Mouse (Mus musculus): ENCODE data around the gene Pak1. TPM values are rescaled to one million over a fixed set of nuclear protein-coding genes. Genes with fewer than 3 reads are reported as not detected.

The Pak1 gene
- polyA plus RNA-seq, 1 experiment from 2014 or later = 88.8 TPM

GRCm38 (mm10) chr7:97863512-97863911 lies 75.2 kb downstream of the Pak1 start:
- Histone ChIP-seq H3K27ac (ENCODE audit: low read depth, low read length) (no peak overlapping the region), H3K4me1 (replicated peaks; ENCODE audit: control insufficient read depth, insufficient read depth, low read length) (no peaks in the 10 kb centered on the region), H3K36me3 (ENCODE audit: control insufficient read depth, insufficient read depth, low read length) (no peaks in the 10 kb centered on the region), H3K9me3 (ENCODE audit: control insufficient read depth, low read length) (no peaks in the 10 kb centered on the region), H3K27me3 (ENCODE audit: control insufficient read depth, insufficient read depth, low read length) (no peaks in the 10 kb centered on the region), H3K4me3 (ENCODE audit: low read depth, low read length) (no peak overlapping the region), H3K9ac (ENCODE audit: low read depth, low read length) (no peak overlapping the region), H3K4me2 (replicated peaks; ENCODE audit: low read depth, low read length) (no peak overlapping the region)
- no peak for DNase-seq (ENCODE audit: low spot score)
- WGBS = 86% methylated on average over 3 of the region's 3 CpGs
- ATAC-seq (ENCODE audit: low FRiP score) = no peak

DNA sequence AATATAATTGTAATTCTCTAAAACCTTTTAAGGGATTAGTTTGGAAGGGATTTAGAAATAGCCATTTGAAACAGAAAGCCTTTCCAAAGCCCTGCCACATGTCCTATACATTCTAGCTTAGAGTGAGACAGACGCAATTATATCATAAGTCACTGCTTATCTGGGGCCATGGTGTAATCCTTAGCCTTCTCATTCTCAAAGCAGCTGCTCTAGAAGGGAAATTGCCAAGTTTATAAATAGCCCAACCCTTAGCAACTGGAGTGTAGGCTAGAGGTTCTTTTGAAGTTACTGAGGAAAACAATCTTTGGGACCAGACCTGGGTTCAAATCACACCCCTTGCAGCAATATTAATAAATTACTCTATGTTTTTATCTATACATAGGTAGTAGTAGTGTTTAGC lies 76.2 kb downstream of the Pak1 start:
- Histone ChIP-seq H3K36me3 (ENCODE audit: control insufficient read depth, insufficient read depth, low read length) (no peaks in the 10 kb centered on the region), H3K9me3 (ENCODE audit: control insufficient read depth, low read length) (no peaks in the 10 kb centered on the region), H3K4me2 (replicated peaks; ENCODE audit: low read depth, low read length) (no peak overlapping the region), H3K27me3 (ENCODE audit: control insufficient read depth, insufficient read depth, low read length) (no peaks in the 10 kb centered on the region), H3K27ac (ENCODE audit: low read depth, low read length) (no peak overlapping the region), H3K4me3 (ENCODE audit: low read depth, low read length) (no peak overlapping the region), H3K9ac (ENCODE audit: low read depth, low read length) (no peak overlapping the region), H3K4me1 (replicated peaks; ENCODE audit: control insufficient read depth, insufficient read depth, low read length) (no peaks in the 10 kb centered on the region)
- no peak for DNase-seq (ENCODE audit: low spot score)
- no peak for ATAC-seq (ENCODE audit: low FRiP score)
- WGBS = 88% methylated on average over 1 of the region's 1 CpGs

GRCm38 (mm10) chr7:97867866-97868265 lies 79.5 kb downstream of the Pak1 start:
- no peaks in the 10 kb centered on the region for H3K27me3 ChIP-seq (ENCODE audit: control insufficient read depth, insufficient read depth, low read length)
- H3K36me3 ChIP-seq (ENCODE audit: control insufficient read depth, insufficient read depth, low read length) = no peaks in the 10 kb centered on the region
- ATAC-seq (ENCODE audit: low FRiP score) (no peak), DNase-seq (ENCODE audit: low spot score) (no peak)
- no peaks in the 10 kb centered on the region for H3K9me3 ChIP-seq (ENCODE audit: control insufficient read depth, low read length)
- 81% methylated on average over 5 of the region's 5 CpGs for WGBS
- no peaks in the 10 kb centered on the region for H3K4me1 ChIP-seq (replicated peaks; ENCODE audit: control insufficient read depth, insufficient read depth, low read length)
- no peak overlapping the region for H3K9ac ChIP-seq (ENCODE audit: low read depth, low read length)
- H3K4me2 ChIP-seq (replicated peaks; ENCODE audit: low read depth, low read length) = no peak overlapping the region
- no peak overlapping the region for H3K27ac ChIP-seq (ENCODE audit: low read depth, low read length)
- H3K4me3 ChIP-seq (ENCODE audit: low read depth, low read length) = no peak overlapping the region

GRCm38 (mm10) chr7:97868766-97869165 lies 80.4 kb downstream of the Pak1 start:
- Histone ChIP-seq H3K4me2 (replicated peaks; ENCODE audit: low read depth, low read length) (no peak overlapping the region), H3K36me3 (ENCODE audit: control insufficient read depth, insufficient read depth, low read length) (no peaks in the 10 kb centered on the region), H3K4me3 (ENCODE audit: low read depth, low read length) (no peak overlapping the region), H3K27ac (ENCODE audit: low read depth, low read length) (no peak overlapping the region), H3K27me3 (ENCODE audit: control insufficient read depth, insufficient read depth, low read length) (no peaks in the 10 kb centered on the region), H3K9ac (ENCODE audit: low read depth, low read length) (no peak overlapping the region), H3K9me3 (ENCODE audit: control insufficient read depth, low read length) (no peaks in the 10 kb centered on the region), H3K4me1 (replicated peaks; ENCODE audit: control insufficient read depth, insufficient read depth, low read length) (no peaks in the 10 kb centered on the region)
- DNase-seq (ENCODE audit: low spot score) = no peak
- WGBS = 96% methylated on average over 1 of the region's 1 CpGs
- ATAC-seq (ENCODE audit: low FRiP score) = no peak

DNA sequence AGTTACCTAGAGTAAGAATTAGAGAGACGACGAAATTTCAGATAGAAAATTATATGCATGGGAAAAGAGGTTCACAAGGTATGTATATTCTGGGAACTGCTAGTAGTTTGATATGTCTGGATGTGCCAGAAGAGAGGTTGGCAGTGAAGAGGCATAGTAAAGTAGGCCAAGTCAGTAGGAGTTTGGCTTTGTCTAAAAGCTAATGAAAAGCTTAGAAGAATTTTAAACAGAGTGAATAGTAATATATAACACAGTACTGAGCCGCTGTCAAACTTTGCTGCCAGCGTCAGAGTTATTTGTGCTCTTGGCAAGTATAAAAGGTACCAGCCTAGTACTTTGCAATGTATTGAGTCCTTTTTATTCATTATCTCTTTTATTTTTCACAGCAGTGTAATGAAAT lies 84.1 kb downstream of the Pak1 start:
- no peak overlapping the region for H3K27ac ChIP-seq (ENCODE audit: low read depth, low read length)
- DNase-seq (ENCODE audit: low spot score) (no peak), ATAC-seq (ENCODE audit: low FRiP score) (no peak)
- H3K4me2 ChIP-seq (replicated peaks; ENCODE audit: low read depth, low read length) = no peak overlapping the region
- H3K36me3 ChIP-seq (ENCODE audit: control insufficient read depth, insufficient read depth, low read length) = no peaks in the 10 kb centered on the region
- H3K9ac ChIP-seq (ENCODE audit: low read depth, low read length) = no peak overlapping the region
- H3K4me3 ChIP-seq (ENCODE audit: low read depth, low read length) = no peak overlapping the region
- WGBS = 95% methylated on average over 4 of the region's 4 CpGs
- H3K9me3 ChIP-seq (ENCODE audit: control insufficient read depth, low read length) = no peaks in the 10 kb centered on the region
- no peaks in the 10 kb centered on the region for H3K4me1 ChIP-seq (replicated peaks; ENCODE audit: control insufficient read depth, insufficient read depth, low read length)
- H3K27me3 ChIP-seq (ENCODE audit: control insufficient read depth, insufficient read depth, low read length) = no peaks in the 10 kb centered on the region

GRCm38 (mm10) chr7:97873317-97873716 lies 85.0 kb downstream of the Pak1 start:
- no peak overlapping the region for H3K27ac ChIP-seq (ENCODE audit: low read depth, low read length)
- H3K36me3 ChIP-seq (ENCODE audit: control insufficient read depth, insufficient read depth, low read length) = no peaks in the 10 kb centered on the region
- no peak overlapping the region for H3K4me3 ChIP-seq (ENCODE audit: low read depth, low read length)
- H3K9ac ChIP-seq (ENCODE audit: low read depth, low read length) = no peak overlapping the region
- no peaks in the 10 kb centered on the region for H3K4me1 ChIP-seq (replicated peaks; ENCODE audit: control insufficient read depth, insufficient read depth, low read length)
- no peaks in the 10 kb centered on the region for H3K27me3 ChIP-seq (ENCODE audit: control insufficient read depth, insufficient read depth, low read length)
- H3K9me3 ChIP-seq (ENCODE audit: control insufficient read depth, low read length) = no peaks in the 10 kb centered on the region
- H3K4me2 ChIP-seq (replicated peaks; ENCODE audit: low read depth, low read length) = no peak overlapping the region
- no peak for ATAC-seq (ENCODE audit: low FRiP score)
- no peak for DNase-seq (ENCODE audit: low spot score)

DNA sequence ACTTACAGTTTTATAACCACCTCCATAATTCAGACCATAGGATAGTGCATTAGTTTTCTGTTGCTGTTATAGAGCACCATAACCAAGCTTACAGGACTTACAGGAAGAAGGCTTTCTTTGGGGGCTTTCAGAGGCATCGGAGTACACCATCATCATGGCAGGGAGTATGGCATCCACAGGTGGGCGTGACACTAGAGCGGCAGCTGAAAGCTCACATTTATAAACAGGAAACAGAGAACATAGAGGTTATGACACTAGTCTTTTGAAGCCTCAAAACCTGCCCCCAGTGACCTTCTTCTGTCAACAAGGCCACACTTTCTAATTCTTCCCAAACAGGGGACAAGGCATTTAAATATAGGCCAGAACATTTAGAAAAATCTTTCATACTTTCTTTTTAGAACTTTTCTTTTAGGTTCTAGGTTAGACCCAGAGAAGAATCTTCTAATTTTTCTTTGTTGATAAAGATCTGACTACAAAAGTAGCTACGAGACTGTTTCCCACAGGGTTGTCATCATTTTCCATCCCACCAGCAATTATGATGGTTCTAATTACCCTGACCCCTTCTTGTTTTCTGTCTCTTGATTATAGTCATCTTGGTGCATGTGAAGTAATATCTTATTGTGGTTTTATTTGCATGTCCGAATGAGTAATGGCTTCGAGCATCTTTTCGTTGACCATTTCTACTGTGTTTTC lies 89.7 kb downstream of the Pak1 start:
- Histone ChIP-seq H3K9me3 (ENCODE audit: control insufficient read depth, low read length) (no peaks in the 10 kb centered on the region), H3K27me3 (ENCODE audit: control insufficient read depth, insufficient read depth, low read length) (no peaks in the 10 kb centered on the region), H3K4me3 (ENCODE audit: low read depth, low read length) (no peak overlapping the region), H3K4me1 (replicated peaks; ENCODE audit: control insufficient read depth, insufficient read depth, low read length) (no peaks in the 10 kb centered on the region), H3K4me2 (replicated peaks; ENCODE audit: low read depth, low read length) (no peak overlapping the region), H3K9ac (ENCODE audit: low read depth, low read length) (no peak overlapping the region), H3K27ac (ENCODE audit: low read depth, low read length) (no peak overlapping the region), H3K36me3 (ENCODE audit: control insufficient read depth, insufficient read depth, low read length) (no peaks in the 10 kb centered on the region)
- 83% methylated on average over 7 of the region's 7 CpGs for WGBS
- DNase-seq (ENCODE audit: low spot score) (no peak), ATAC-seq (ENCODE audit: low FRiP score) (no peak)

GRCm38 (mm10) chr7:97911646-97912045 lies 123.3 kb downstream of the Pak1 start:
- H3K4me3 ChIP-seq (ENCODE audit: low read depth, low read length) = no peak overlapping the region
- H3K4me1 ChIP-seq (replicated peaks; ENCODE audit: control insufficient read depth, insufficient read depth, low read length) = no peaks in the 10 kb centered on the region
- no peak overlapping the region for H3K9ac ChIP-seq (ENCODE audit: low read depth, low read length)
- DNase-seq (ENCODE audit: low spot score) (no peak), ATAC-seq (ENCODE audit: low FRiP score) (no peak)
- H3K36me3 ChIP-seq (ENCODE audit: control insufficient read depth, insufficient read depth, low read length) = no peaks in the 10 kb centered on the region
- H3K4me2 ChIP-seq (replicated peaks; ENCODE audit: low read depth, low read length) = no peak overlapping the region
- H3K27ac ChIP-seq (ENCODE audit: low read depth, low read length) = no peak overlapping the region
- no peaks in the 10 kb centered on the region for H3K27me3 ChIP-seq (ENCODE audit: control insufficient read depth, insufficient read depth, low read length)
- 88% methylated on average over 3 of the region's 3 CpGs for WGBS
- no peaks in the 10 kb centered on the region for H3K9me3 ChIP-seq (ENCODE audit: control insufficient read depth, low read length)

GRCm38 (mm10) chr7:97914833-97915516 lies 126.6 kb downstream of the Pak1 start:
- no peak overlapping the region for H3K4me2 ChIP-seq (replicated peaks; ENCODE audit: low read depth, low read length)
- H3K27ac ChIP-seq (ENCODE audit: low read depth, low read length) = no peak overlapping the region
- 73% methylated on average over 2 of the region's 2 CpGs for WGBS
- no peaks in the 10 kb centered on the region for H3K9me3 ChIP-seq (ENCODE audit: control insufficient read depth, low read length)
- no peak overlapping the region for H3K4me3 ChIP-seq (ENCODE audit: low read depth, low read length)
- no peak for ATAC-seq (ENCODE audit: low FRiP score)
- no peak overlapping the region for H3K9ac ChIP-seq (ENCODE audit: low read depth, low read length)
- no peaks in the 10 kb centered on the region for H3K36me3 ChIP-seq (ENCODE audit: control insufficient read depth, insufficient read depth, low read length)
- no peaks in the 10 kb centered on the region for H3K27me3 ChIP-seq (ENCODE audit: control insufficient read depth, insufficient read depth, low read length)
- H3K4me1 ChIP-seq (replicated peaks; ENCODE audit: control insufficient read depth, insufficient read depth, low read length) = no peaks in the 10 kb centered on the region
- no peak for DNase-seq (ENCODE audit: low spot score)

Data from hindbrain, embryonic 11.5 days (tissue).